Mouse (Mus musculus) adipose tissue, adult 10 weeks (tissue): ENCODE measurements around the gene Ncbp2. TPM values are rescaled to one million over a fixed set of nuclear protein-coding genes. Genes with fewer than 3 reads are reported as not detected.

Experiments used
- polyA plus RNA-seq: library from polyadenylated mRNA; stranded (reverse); fragments of 350-450 nt; fragmentation: Illumina TruSeq; extraction: RNeasy Lipid Tissue Mini Kit (QIAGEN cat#74804); gene quantifications from one replicate; pipeline ENCODE4 v1.2.3, GENCODE M21; 2014; ENCODE audit warnings: low read depth, low replicate concordance

The Ncbp2 gene
- 55.7 TPM for polyA plus RNA-seq

GRCm38 (mm10) chr16:31948345-31948774 lies at the start of gene Ncbp2, which contains the start of gene 0610012G03Rik:
Gene Ncbp2, plus strand, starts transcription at chr16:31948513.
Gene 0610012G03Rik, minus strand, starts transcription at chr16:31948494.

GRCm38 (mm10) chr16:31933751-31934549 lies 14.4 kb upstream of the Ncbp2 start, which contains the start of gene Pigz:
Gene Pigz, plus strand, starts transcription at chr16:31933851.

GRCm38 (mm10) chr16:32002509-32003477 lies 54.5 kb downstream of the Ncbp2 start, which contains the start of gene Senp5:
Gene Senp5, minus strand, starts transcription at chr16:32003287.

Other genes starting within 250 kb of the Ncbp2 start
- gene Meltf, start 69.7 kb upstream of the Ncbp2 start, polyA plus RNA-seq: 0.31 TPM
- 2.0 TPM for gene Pigz, start 14.7 kb upstream of the Ncbp2 start, polyA plus RNA-seq
- gene 0610012G03Rik, start within 50 bp of the Ncbp2 start, polyA plus RNA-seq: 23.9 TPM
- 14.8 TPM for gene Senp5, start 54.8 kb downstream of the Ncbp2 start, polyA plus RNA-seq
- 35.3 TPM for gene Pak2, start 130.8 kb downstream of the Ncbp2 start, polyA plus RNA-seq
- gene Pigx, start 151.2 kb downstream of the Ncbp2 start, polyA plus RNA-seq: 35.9 TPM
- 15.2 TPM for gene Cep19, start 151.3 kb downstream of the Ncbp2 start, polyA plus RNA-seq
- 15.2 TPM for gene Nrros, start 217.1 kb downstream of the Ncbp2 start, polyA plus RNA-seq
- not detected for gene Bex6, start 231.3 kb downstream of the Ncbp2 start, polyA plus RNA-seq